Mouse (Mus musculus) frontal cortex, postnatal 36 days (tissue): ENCODE measurements at regions not wholly inside any gene's neighbourhood (a gene's known extent, or its start where the extent isn't known, plus 50 kb on each side); places are given as distances from the start of the nearest gene placed in this dataset.
A peak's percentile ranks its signal among the peaks of the same experiment; 100 is the strongest.

Source experiments
- DNase-seq, 2 experiments: peaks; one replicate each; pipeline ENCODE4 v3.0.0; 2022; ENCODE audit warnings: low spot score in 2 of 2

- DNase-seq = no peak
These were observed 153.2 kb downstream of the Matn1 start for GRCm38 (mm10) chr4:131097421-131097820.

DNA sequence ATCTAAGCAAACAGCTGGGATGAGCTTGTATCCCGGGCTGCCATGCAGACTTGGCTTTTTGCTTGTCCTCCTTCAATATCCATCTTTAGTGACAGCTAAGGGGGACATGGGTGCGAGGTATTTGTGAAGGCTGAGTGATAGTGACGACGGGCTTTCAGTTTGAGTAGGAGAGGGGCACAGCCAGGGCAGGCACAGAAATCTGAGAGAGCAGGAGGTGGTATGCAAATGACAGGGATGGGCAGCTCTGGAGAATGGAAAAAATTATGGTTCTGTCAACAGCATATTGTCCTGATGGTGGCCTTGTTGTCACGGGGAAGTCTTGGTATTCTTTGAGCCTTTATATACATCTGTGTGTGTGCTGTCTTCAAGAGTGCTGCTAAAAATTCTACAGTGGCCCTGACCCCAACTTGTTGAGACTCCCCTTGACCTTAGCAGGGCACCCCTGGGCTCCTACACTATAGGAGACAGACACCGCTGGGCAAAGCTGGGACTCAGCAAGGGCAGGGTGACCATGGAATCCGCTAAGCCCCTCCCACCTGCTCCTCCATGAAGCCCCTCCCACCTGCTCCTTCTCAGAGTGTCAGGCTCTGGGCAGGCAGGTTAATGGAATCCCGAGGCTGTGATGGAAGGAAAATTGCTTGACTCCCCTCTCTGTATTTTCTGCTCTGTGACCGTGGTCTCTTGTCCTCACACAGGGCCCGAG, 156.1 kb downstream of the Matn1 start:
- DNase-seq = no peak

DNA sequence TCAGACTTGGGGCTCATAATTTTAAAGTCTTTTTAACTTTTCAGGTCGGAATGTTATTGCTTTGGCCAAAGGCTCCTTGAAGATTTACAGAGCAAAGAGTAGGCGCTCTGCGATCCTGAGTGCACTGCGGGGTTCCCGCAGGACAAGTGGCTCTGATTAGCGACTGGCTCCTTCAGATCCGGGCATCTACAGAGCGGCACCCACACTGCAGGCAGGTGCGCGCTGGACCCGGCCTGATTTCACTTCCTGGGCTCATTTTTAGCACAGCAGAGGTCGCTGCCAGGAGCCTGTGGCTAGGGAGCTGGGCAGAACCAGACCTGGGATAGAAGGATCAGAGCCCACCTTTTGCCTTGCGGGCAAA, 156.6 kb downstream of the Matn1 start:
- no peak for DNase-seq

DNA sequence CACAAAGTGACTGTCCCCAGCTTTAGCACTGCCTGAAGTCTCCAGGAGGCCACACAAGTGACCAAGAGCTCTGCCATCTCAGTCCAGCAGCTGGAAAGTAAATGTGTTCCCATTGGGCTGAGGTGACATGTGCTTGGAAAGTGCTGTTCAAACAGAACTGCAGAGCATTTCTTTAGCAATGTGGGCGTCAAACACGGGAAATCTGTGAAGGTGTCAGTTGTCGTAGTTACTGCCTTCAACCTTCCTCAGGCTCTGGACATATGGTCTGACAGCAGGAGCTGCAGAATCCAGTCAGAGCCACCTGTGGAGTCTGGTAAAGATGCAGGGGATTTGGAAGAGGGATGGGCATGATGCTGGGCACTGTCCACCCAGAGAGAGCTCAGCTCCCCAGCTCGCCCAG, 158.0 kb downstream of the Matn1 start:
- DNase-seq = peak in 1 of 2 experiments; percentile 43

DNA sequence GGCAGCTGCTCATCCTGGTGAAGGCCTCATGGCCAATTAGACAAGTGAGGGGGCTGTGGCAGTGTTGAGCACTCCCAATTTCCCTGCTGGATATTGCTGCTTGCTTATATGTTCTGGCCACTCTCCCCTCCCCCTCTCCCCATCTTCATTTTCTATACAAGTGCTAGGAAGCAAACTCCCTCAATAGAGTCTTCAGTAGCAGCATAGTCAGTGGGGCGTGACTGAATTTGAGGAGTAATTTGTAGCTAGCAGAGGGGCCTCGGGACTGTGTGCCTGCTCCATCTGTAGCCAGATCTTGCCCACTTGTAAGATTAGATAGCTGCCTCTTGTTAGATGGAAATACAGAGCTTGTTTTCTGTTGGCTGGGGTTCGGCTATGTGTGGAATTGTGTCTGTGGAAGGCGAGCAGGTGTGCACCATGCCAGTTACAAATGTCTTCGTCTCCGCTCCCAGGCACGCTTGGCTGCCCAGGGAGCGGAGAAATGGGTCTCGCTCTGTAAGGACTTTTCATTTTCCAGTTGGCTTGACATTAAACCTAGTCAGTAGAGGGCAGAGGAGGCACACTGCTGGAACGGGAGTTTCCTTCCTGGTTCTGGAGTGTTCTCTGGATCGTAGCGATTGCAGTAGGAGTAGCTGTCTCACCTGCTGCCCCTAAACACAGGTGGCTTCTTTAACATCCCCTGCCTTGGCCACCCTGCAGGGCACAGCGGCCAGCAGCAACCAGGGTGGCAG, 163.1 kb downstream of the Matn1 start:
- DNase-seq = peak; percentile 17 to 38

DNA sequence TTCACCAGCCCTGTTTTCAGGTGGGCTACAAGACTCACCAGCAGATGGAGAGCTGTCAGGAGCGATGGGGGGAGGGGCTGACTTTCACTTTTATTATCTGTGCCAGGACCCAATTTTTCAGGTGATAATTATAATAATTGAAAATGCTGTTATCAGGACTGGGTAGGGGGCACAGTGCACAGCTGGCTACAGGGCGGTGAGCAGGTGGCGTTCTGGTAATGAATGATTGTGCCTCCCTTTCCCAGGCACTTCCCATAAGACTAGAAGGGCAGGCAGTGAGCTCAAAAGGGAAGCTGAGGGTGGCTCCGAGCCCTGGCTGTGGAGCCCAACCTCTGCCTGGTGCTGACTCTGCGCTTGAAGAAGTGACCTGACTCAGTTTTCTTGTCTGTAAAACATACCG, 168.4 kb downstream of the Matn1 start:
- DNase-seq = no peak

DNA sequence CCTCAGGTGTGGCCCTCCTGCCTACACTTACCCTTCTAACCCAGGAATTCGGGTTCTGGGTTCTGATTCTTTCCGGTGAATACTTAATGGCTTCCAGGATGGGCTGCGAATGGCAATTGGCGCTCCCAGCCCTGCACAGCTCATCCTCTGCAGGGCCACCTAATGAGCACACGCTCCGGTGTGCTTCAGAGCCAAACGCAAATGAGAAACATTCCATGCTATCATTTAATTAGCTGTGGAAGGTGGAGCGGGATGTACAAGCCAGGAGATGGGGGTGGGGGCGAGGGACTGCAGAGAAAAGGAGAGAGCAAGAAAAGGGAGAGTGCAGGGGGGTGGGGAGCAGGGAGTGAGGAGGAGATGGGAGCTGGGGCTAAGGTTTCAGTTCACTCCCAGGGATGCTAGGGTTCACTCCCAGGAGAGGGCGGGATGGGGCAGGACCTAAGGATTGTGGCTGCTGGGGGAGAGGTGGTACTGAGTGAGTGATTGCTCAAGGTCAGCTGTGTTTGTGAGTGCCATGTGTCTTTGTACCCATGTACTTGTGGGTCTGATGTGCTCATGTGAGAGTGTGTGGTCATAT, 169.6 kb downstream of the Matn1 start:
- no peak for DNase-seq

- peak in 1 of 2 experiments; percentile 15 for DNase-seq
These were observed 171.1 kb downstream of the Matn1 start for GRCm38 (mm10) chr4:131115247-131115646.

- DNase-seq = no peak
These were observed 174.4 kb downstream of the Matn1 start for GRCm38 (mm10) chr4:131118586-131118985.

- DNase-seq = no peak
These were observed 175.4 kb downstream of the Matn1 start for GRCm38 (mm10) chr4:131119621-131120020.

- DNase-seq = no peak
These were observed 176.5 kb downstream of the Matn1 start for GRCm38 (mm10) chr4:131120680-131121079.

DNA sequence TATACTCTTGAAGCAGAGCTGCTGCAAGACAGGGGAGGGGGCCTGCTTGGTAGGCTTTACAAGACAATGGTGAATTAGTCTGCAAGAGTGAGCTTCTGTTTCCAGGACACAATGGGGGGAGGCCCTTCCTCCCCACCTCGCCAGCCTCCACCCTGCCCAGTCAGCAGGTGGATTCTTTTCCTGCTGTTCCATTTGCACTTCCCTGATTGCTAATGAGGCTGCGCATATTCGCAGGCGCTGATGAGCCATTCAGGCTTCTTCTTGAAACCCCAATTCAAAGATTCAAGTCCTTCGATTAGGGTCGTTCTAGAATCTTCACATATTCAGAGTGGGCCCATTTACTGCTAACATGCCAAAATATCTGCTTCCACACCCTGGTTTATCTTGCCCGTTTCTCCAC, 181.8 kb downstream of the Matn1 start:
- no peak for DNase-seq

DNA sequence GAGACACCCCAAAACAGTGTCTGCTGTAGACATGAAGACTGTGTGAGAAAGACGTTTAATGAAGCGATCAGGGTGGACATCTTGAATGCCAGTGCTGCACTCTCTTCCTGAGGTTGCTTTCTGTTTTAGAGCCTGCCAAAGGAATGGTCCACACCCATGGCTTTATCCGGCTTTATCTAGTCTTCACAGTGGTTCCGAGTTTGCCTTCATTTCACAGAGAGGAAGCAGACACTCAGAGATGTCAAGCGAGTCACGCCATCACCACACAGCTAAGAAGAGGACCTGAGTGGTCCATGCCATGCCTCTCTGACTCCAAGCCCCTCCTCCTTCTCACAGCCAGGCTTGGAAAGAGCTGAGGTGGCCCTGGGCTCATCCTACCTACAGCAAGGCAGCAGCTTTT, 182.7 kb downstream of the Matn1 start:
- no peak for DNase-seq

- no peak for DNase-seq
These were observed 184.5 kb downstream of the Matn1 start for GRCm38 (mm10) chr4:131128646-131129045.

- peak in 1 of 2 experiments; percentile 4 for DNase-seq
These were observed 188.0 kb downstream of the Matn1 start for GRCm38 (mm10) chr4:131132201-131132600.

DNA sequence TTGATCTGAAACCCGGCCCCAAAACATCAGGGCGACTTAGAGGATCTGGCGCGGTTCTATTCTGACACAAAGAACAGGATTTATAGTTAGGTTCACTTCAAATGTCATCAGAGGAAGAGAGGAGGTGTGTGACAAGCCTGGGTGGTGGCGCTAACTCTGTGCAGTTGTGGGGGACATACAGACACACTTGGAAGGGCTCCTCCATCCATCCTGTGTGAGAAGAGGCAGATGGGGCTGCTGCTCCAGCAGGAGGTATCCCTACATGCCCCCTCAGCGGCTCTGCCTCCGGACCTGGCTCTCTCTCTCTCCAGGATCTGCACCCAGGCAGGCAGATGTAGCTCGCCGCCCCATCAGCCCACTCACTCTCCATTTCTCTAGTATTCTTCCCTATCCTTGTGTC, 188.6 kb downstream of the Matn1 start:
- DNase-seq = peak; percentile 36 to 41

GRCm38 (mm10) chr4:131135841-131136240, 191.7 kb downstream of the Matn1 start:
- no peak for DNase-seq

DNA sequence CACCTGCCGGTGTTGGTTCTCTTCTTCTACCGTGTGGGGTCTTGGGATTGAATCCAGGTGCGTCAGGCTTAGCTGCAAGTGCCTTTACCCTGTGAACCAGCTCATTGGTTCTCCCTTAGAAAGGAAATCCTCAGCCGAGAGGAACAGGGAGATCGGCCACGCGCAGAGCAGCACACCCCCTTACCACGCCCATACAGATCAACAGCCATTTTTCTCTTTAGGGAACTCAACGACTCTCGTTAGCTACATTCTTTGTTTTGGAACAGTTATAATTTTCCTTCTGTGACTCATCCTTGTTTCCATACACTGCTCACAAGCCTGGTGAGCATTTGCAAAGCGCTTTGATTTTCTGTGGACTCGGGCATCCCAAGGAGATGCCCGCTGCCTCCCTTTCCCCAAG, 194.7 kb downstream of the Matn1 start:
- no peak for DNase-seq

GRCm38 (mm10) chr4:131141890-131142465, 197.8 kb downstream of the Matn1 start:
- DNase-seq = no peak

DNA sequence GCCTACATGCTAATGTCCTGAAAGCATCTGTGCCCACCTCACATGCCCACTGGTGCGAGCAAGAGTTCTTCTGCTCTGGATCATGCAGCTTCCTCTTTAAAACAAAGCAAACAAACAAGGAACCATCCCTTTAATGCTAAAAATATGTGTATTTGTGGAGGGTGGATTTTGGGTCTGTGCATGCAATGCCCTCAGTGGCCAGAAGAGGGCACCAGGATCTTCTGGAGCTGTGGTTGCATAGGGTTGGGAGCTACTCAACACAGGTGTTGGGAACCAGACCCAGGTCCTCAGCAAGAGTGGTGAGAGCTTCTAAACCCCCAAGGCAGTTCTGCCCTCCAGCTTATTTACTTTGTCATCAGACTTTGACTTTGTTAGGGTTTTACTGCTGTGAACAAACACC, 201.3 kb downstream of the Matn1 start:
- DNase-seq = no peak

GRCm38 (mm10) chr4:131148042-131148747, 204.0 kb downstream of the Matn1 start:
- no peak for DNase-seq

DNA sequence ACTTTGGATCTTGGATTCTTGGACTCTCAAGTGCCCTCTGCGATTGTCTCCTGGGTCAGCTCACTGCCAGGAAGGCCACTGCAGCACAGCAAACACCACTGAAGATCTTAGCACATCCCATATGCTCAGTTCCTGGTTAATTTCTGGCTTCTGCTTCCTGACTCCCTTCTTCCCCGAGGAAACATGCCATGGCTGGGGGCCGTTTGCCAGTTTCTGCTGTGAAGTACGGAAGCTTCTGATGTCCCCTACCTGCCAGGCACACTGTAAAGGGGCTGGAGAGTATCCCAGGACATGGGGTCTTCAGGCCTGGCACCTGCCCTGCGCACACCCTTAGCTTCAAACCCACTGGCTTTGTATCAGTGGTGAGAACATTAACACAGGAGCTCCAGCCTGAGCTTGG, 205.3 kb downstream of the Matn1 start:
- no peak for DNase-seq
